Mouse (Mus musculus) MEL (cell line): Measurements from ENCODE around the gene P2rx7.
A peak's percentile ranks its signal among the peaks of the same experiment; 100 is the strongest.

Experiments used
- CHD2 ChIP-seq: IDR thresholded peaks from 2 replicates; pipeline ENCODE4 v1.6.1; 2011; ENCODE audit warnings: low read length, improper control_type of control experiment
- CTCF ChIP-seq, 3 experiments: IDR thresholded peaks in 2 of 3; conservative IDR thresholded peaks in 1 of 3; 2 replicates each; pipeline ENCODE4 v1.5.1; 2011 to 2012; ENCODE audit warnings: low read length in 3 of 3, low read depth in 2 of 3, mild to moderate bottlenecking in 2 of 3, improper control_type of control experiment in 1 of 3, inconsistent platforms in 1 of 3, mixed read lengths in 1 of 3, moderate library complexity in 1 of 3; ENCODE audit not compliant: control insufficient read depth in 1 of 3, insufficient read depth in 1 of 3, poor library complexity in 1 of 3, severe bottlenecking in 1 of 3
- EP300 ChIP-seq, 2 experiments: IDR thresholded peaks; 2 replicates each; pipeline ENCODE4 v1.6.1; 2011; ENCODE audit warnings: improper control_type of control experiment in 2 of 2, low read length in 2 of 2, low read depth in 1 of 2, mild to moderate bottlenecking in 1 of 2
- ETS1 ChIP-seq: IDR thresholded peaks from 2 replicates; pipeline ENCODE4 v1.6.1; 2012; ENCODE audit warnings: low read depth, mild to moderate bottlenecking, inconsistent platforms, low read length, improper control_type of control experiment, moderate library complexity
- GATA1 ChIP-seq: IDR thresholded peaks from 2 replicates; pipeline ENCODE4 v1.6.1; 2011; ENCODE audit warnings: low read depth, low read length, improper control_type of control experiment
- HCFC1 ChIP-seq: IDR thresholded peaks from 2 replicates; pipeline ENCODE4 v1.6.1; 2012; ENCODE audit warnings: low read depth, mild to moderate bottlenecking, inconsistent platforms, low read length, improper control_type of control experiment, moderate library complexity
- MAX ChIP-seq: IDR thresholded peaks from 2 replicates; pipeline ENCODE4 v1.6.1; 2011; ENCODE audit warnings: low read length, improper control_type of control experiment
- MYC ChIP-seq: IDR thresholded peaks from 2 replicates; pipeline ENCODE4 v1.6.1; 2011; ENCODE audit warnings: low read depth, mild to moderate bottlenecking, low read length, improper control_type of control experiment, moderate library complexity
- NRF1 ChIP-seq: IDR thresholded peaks from 2 replicates; pipeline ENCODE4 v1.6.1; 2014; ENCODE audit warnings: low read depth, mild to moderate bottlenecking, inconsistent platforms, low read length, improper control_type of control experiment, moderate library complexity; ENCODE audit not compliant: poor library complexity, insufficient read depth, severe bottlenecking
- RCOR1 ChIP-seq: IDR thresholded peaks from 2 replicates; pipeline ENCODE4 v1.6.1; 2012; ENCODE audit warnings: low read depth, mild to moderate bottlenecking, inconsistent platforms, low read length, improper control_type of control experiment
- ZC3H11A ChIP-seq: IDR thresholded peaks from 2 replicates; pipeline ENCODE4 v1.6.1; 2012; ENCODE audit warnings: low read depth, mild to moderate bottlenecking, inconsistent platforms, low read length, improper control_type of control experiment
- ZMIZ1 ChIP-seq: IDR thresholded peaks from 2 replicates; pipeline ENCODE4 v1.6.1; 2012; ENCODE audit warnings: low read depth, mild to moderate bottlenecking, inconsistent platforms, low read length, improper control_type of control experiment, moderate library complexity

GRCm38 (mm10) chr5:122716793-122717192, 73.1 kb downstream of the P2rx7 start:
- TF ChIP-seq CTCF (IDR thresholded peaks at IDR 0.05 in 2 of 3, conservative IDR thresholded peaks at IDR 0.05 in 1 of 3; ENCODE audit: control insufficient read depth in 1 of 3, insufficient read depth in 1 of 3, low read depth in 2 of 3, low read length in 3 of 3, poor library complexity in 1 of 3, severe bottlenecking in 1 of 3) (peak in 2 of 3 experiments; percentile 38 to 42; a peak in 4 of 6 replicates), EP300 (IDR thresholded peaks at IDR 0.05; ENCODE audit: low read depth in 1 of 2, low read length in 2 of 2) (no peak), MYC (no peak), GATA1 (no peak), ETS1 (no peak), ZMIZ1 (no peak), MAX (no peak), NRF1 (no peak), CHD2 (no peak), RCOR1 (no peak), ZC3H11A (no peak), HCFC1 (no peak)
